Mouse (Mus musculus) midbrain, embryonic 12.5 days (tissue): ENCODE results near the gene Oxnad1. TPM values are rescaled to one million over a fixed set of nuclear protein-coding genes. Genes with fewer than 3 reads are reported as not detected.
"Not testable (repeated sequence)": the region's sequence is repeated elsewhere in the genome, so short reads cannot be mapped to it uniquely, and the experiment has no call there.

Source experiments
- ATAC-seq: fragments of 200-750 bp; cut with Nextera tagmentation; 2 replicates; pipeline ENCODE4 v1.8.0; 2017; ENCODE audit warnings: low read depth, moderate TSS enrichment, moderate library complexity; ENCODE audit not compliant: low FRiP score
- H3K27ac ChIP-seq: fragments of 300-500 bp; sonication (generic); replicated peaks from 2 replicates; pipeline ENCODE4 v1.5.1; 2016; ENCODE audit warnings: mild to moderate bottlenecking
- H3K27me3 ChIP-seq: fragments of 300-500 bp; sonication (generic); 2 replicates; pipeline ENCODE4 v1.6.1; 2016; ENCODE audit warnings: mild to moderate bottlenecking
- H3K36me3 ChIP-seq: fragments of 300-500 bp; sonication (generic); 2 replicates; pipeline ENCODE4 v1.6.1; 2016
- H3K4me1 ChIP-seq: fragments of 300-500 bp; sonication (generic); 2 replicates; pipeline ENCODE4 v1.6.1; 2016
- H3K4me2 ChIP-seq: fragments of 300-500 bp; sonication (generic); replicated peaks from 2 replicates; pipeline ENCODE4 v1.6.1; 2016; ENCODE audit warnings: mild to moderate bottlenecking, moderate library complexity
- H3K4me3 ChIP-seq: fragments of 300-500 bp; sonication (generic); 2 replicates; pipeline ENCODE4 v1.5.1; 2016; ENCODE audit warnings: mild to moderate bottlenecking
- H3K9ac ChIP-seq: fragments of 300-500 bp; sonication (generic); replicated peaks from 2 replicates; pipeline ENCODE4 v1.6.1; 2016; ENCODE audit warnings: mild to moderate bottlenecking, moderate library complexity
- H3K9me3 ChIP-seq: fragments of 300-500 bp; sonication (generic); 2 replicates; pipeline ENCODE4 v1.6.1; 2016; ENCODE audit warnings: mild to moderate bottlenecking
- WGBS: fragments of 180-500 bp; shearing (Covaris S2); methylation state at CpG from one replicate; pipeline ENCODE4 v1.1.7; 2016; 5-methylcytosine and 5-hydroxymethylcytosine counted together
- polyA plus RNA-seq: library from polyadenylated mRNA; unstranded; fragments of >200 nt; fragmentation: Nextera tagmentation; extraction: Ambion mirVana; gene quantifications from 2 replicates; pipeline ENCODE4 v1.2.1, GENCODE M21; 2016

The Oxnad1 gene
- polyA plus RNA-seq, 1 experiment from 2014 or later, result 23.0 TPM

DNA sequence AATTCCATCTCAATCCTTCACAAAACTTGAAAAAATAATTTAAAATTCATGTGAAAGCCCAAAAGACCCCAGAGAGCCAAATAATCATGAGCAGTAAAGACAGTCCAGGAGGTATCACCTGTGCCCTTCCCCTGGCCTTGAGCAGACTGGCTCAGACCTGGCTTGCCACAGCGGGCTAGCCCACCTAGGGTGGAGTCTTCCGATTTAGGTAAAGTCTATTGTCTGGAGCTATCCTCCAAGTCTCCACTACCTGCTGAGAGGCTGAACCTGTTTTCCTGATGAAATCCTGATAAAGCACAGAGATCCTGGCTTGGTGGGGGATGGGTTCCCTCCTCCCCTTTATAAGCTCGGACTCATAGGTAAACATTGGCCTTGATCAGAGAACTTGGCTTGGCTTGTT, 39.1 kb downstream of the Oxnad1 start:
- no peak overlapping the region for H3K4me3 ChIP-seq
- no peak overlapping the region for H3K9ac ChIP-seq
- H3K27ac ChIP-seq, result no peak overlapping the region
- H3K4me1 ChIP-seq, result no peaks in the 10 kb centered on the region
- no peak overlapping the region for H3K4me2 ChIP-seq
- whole genome bisulfite sequencing, result 50% methylated on average over 3 of the region's 3 CpGs
- no peaks in the 10 kb centered on the region for H3K27me3 ChIP-seq
- no peak for ATAC-seq
- no peaks in the 10 kb centered on the region for H3K36me3 ChIP-seq
- H3K9me3 ChIP-seq, result no peaks in the 10 kb centered on the region

- H3K9me3 ChIP-seq, H3K4me1 ChIP-seq, H3K9ac ChIP-seq, H3K27me3 ChIP-seq, H3K36me3 ChIP-seq, H3K27ac ChIP-seq, ATAC-seq, H3K4me3 ChIP-seq, H3K4me2 ChIP-seq: not testable (repeated sequence)
- WGBS, result 85% methylated on average over 5 of the region's 5 CpGs
Measured at GRCm38 (mm10) chr14:32125256-32125655, 40.1 kb downstream of the Oxnad1 start.

- whole genome bisulfite sequencing, result 87% methylated on average over 5 of the region's 5 CpGs
Measured at GRCm38 (mm10) chr14:32128409-32128808, 43.2 kb downstream of the Oxnad1 start.

DNA sequence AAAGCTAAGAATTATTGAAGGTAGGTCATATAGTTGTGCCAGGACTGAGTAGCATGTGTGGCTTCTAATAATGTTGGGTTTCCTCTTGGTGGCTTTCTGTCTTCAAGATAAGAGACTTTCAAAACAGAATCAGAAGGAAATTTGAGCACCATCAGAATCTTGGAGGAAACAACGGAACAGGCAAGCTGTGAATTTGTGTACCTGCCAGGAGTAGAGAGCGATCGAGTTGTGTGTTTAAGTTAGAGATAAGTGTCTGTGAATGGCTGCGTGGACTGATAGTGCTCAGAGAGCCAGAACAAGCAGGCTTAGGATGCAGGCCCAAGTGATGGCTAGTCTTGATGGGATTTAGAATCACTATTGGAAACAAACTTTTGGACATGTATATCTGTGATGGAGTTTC, 46.7 kb downstream of the Oxnad1 start:
- H3K4me1 ChIP-seq, result no peaks in the 10 kb centered on the region
- no peak overlapping the region for H3K4me3 ChIP-seq
- no peaks in the 10 kb centered on the region for H3K27me3 ChIP-seq
- no peaks in the 10 kb centered on the region for H3K36me3 ChIP-seq
- no peak overlapping the region for H3K4me2 ChIP-seq
- no peak overlapping the region for H3K9ac ChIP-seq
- H3K9me3 ChIP-seq, result no peaks in the 10 kb centered on the region
- WGBS, result 87% methylated on average over 4 of the region's 4 CpGs
- H3K27ac ChIP-seq, result no peak overlapping the region
- no peak for ATAC-seq

More at GRCm38 (mm10) chr14:32128409-32128808, 43.2 kb downstream of the Oxnad1 start:
- no peak overlapping the region for H3K27ac ChIP-seq
- H3K9me3 ChIP-seq, result no peaks in the 10 kb centered on the region
- no peak for ATAC-seq
- no peak overlapping the region for H3K4me3 ChIP-seq
- H3K4me1 ChIP-seq, result no peaks in the 10 kb centered on the region
- H3K9ac ChIP-seq, result no peak overlapping the region
- no peaks in the 10 kb centered on the region for H3K36me3 ChIP-seq
- H3K27me3 ChIP-seq, result no peaks in the 10 kb centered on the region
- H3K4me2 ChIP-seq, result no peak overlapping the region

DNA sequence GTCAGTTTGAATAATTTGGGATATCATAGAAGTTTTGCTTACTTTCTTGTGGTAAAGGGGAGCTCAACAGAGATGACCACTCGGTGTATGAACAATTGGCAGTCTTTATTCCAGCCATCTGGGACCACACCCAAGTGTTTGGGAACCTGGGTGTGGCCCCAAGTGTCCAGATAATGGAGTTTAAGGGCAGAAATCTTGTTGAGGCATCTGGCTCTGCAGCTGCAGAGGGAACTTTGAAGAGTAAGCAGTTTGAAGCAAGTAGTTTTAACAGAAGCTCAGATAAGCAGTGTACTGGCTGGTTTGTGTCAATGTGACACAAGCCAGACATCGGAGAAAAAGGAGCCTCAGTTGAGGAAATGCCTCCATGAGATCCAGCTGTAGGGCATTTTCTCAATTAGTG, 49.1 kb downstream of the Oxnad1 start:
- ATAC-seq, result no peak

DNA sequence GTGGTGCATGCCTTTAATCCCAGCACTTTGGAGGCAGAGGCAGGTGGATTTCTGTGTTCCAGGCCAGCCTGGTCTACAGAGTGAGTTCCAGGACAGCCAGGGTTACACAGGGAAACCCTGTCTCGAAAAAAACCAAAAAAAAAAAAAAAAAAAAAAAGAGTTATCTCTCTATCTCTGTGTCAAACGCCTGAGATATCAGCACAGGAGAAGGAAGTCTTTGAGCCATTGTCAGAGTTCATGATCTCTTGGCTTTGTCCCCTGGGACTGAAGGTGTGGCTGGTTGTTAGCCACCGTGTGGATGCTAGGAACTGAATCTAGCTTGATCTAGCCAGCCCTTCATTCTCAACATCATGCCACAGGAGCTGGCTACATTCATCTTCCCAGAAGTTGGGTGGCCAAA, 51.3 kb downstream of the Oxnad1 start:
- 57% methylated on average over 3 of the region's 3 CpGs for WGBS
- H3K36me3 ChIP-seq, H3K9me3 ChIP-seq: not testable (repeated sequence)

More for the DNA sequence above, 49.1 kb downstream of the Oxnad1 start:
- Histone ChIP-seq H3K4me1 (no peaks in the 10 kb centered on the region), H3K27ac (no peak overlapping the region), H3K4me3 (no peak overlapping the region), H3K4me2 (no peak overlapping the region), H3K27me3 (no peaks in the 10 kb centered on the region), H3K9ac (no peak overlapping the region), H3K9me3 (no peaks in the 10 kb centered on the region), H3K36me3 (no peaks in the 10 kb centered on the region)
- 77% methylated on average over 2 of the region's 2 CpGs for WGBS

GRCm38 (mm10) chr14:32140359-32140965, 55.3 kb downstream of the Oxnad1 start:
- Histone ChIP-seq H3K4me2 (no peak overlapping the region), H3K36me3 (no peaks in the 10 kb centered on the region), H3K9me3 (no peaks in the 10 kb centered on the region), H3K9ac (no peak overlapping the region), H3K27me3 (no peaks in the 10 kb centered on the region), H3K4me3 (no peak overlapping the region), H3K4me1 (no peaks in the 10 kb centered on the region), H3K27ac (no peak overlapping the region)
- WGBS, result 70% methylated on average over 5 of the region's 5 CpGs
- no peak for ATAC-seq

More for the DNA sequence above, 51.3 kb downstream of the Oxnad1 start:
- not testable (repeated sequence) for ATAC-seq, H3K9ac ChIP-seq, H3K27me3 ChIP-seq, H3K27ac ChIP-seq, H3K4me3 ChIP-seq, H3K4me2 ChIP-seq, H3K4me1 ChIP-seq

DNA sequence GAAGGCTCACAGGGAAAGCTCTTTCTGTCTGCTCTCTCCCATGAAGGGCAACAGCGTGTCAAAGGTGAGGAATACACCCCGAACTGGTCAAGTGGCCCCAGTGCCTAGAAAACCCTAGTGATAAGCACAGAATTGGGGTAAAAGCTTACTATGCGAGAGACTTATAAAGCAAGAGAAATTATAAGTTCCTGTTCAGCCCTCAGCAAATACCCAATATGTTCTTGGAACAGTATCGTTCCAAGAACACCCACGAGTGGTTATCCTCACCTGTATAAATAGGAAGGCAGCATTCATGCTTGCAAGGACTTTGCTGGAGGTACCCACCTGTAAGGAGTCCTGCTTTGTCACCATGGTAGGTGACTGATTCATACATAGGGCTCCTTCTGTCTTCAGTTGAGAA, 56.5 kb downstream of the Oxnad1 start, which contains the start of gene Msmb:
Gene Msmb, plus strand, starts transcription at position 301 of the 400 bp plus-strand sequence.
- no peaks in the 10 kb centered on the region for H3K36me3 ChIP-seq
- no peak for ATAC-seq
- H3K27me3 ChIP-seq, result no peaks in the 10 kb centered on the region
- H3K27ac ChIP-seq, result no peak within 1 kb of the TSS
- no peaks in the 10 kb centered on the region for H3K4me1 ChIP-seq
- H3K9ac ChIP-seq, result no peak within 1 kb of the TSS
- no peak within 1 kb of the TSS for H3K4me2 ChIP-seq
- no peak within 1 kb of the TSS for H3K4me3 ChIP-seq
- H3K9me3 ChIP-seq, result no peaks in the 10 kb centered on the region
- WGBS, result 87% methylated on average over 5 of the region's 5 CpGs

- no peaks in the 10 kb centered on the region for H3K27me3 ChIP-seq
- no peak overlapping the region for H3K27ac ChIP-seq
- no peak overlapping the region for H3K4me3 ChIP-seq
- H3K9ac ChIP-seq, result no peak overlapping the region
- no peak for ATAC-seq
- H3K36me3 ChIP-seq, result no peaks in the 10 kb centered on the region
- no peaks in the 10 kb centered on the region for H3K4me1 ChIP-seq
- 0 out of 2 replicates have a peak, but pooled peaks cover 3% of the 10 kb centered on the region for H3K9me3 ChIP-seq
- H3K4me2 ChIP-seq, result no peak overlapping the region
Measured at GRCm38 (mm10) chr14:32144734-32145133, 59.6 kb downstream of the Oxnad1 start.

GRCm38 (mm10) chr14:32145401-32145800, 60.2 kb downstream of the Oxnad1 start:
- no peak overlapping the region for H3K27ac ChIP-seq
- H3K27me3 ChIP-seq, result no peaks in the 10 kb centered on the region
- WGBS, result 76% methylated on average over 4 of the region's 4 CpGs
- no peak overlapping the region for H3K9ac ChIP-seq
- 0 out of 2 replicates have a peak, but pooled peaks cover 3% of the 10 kb centered on the region for H3K9me3 ChIP-seq
- ATAC-seq, result no peak
- no peaks in the 10 kb centered on the region for H3K36me3 ChIP-seq
- no peaks in the 10 kb centered on the region for H3K4me1 ChIP-seq
- H3K4me2 ChIP-seq, result no peak overlapping the region
- no peak overlapping the region for H3K4me3 ChIP-seq

DNA sequence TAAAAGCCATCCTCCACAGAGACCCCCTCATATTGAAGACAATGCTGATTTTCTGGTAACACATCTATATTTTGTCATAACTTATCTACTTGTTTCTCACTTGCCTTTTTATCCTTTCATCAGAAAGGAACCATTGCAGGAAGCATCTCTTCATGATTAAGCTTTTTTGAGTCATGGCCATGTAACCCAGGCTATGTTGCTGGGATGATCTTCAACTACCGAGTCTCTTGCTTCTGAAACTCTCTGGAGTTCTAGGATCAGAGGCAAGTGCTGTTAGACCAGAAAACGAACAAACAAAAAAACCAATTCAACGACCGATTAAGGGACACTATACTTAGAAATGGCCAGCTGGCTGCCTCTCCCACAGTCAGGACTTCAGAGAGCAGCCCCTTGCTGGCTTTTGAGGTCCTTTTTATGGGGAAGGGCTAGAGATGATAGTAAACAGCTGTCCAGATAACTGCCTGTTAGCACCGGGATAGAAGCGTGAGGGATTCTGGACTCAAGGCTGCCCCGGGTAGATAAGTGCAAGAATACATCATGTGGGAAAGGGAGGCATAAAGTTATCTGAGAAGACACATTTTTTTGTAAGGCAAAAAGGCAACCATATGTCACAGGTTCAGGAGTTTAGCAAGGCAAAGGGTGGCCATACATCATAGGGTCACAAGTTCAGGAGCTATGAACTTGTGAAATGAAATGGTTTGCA, 60.8 kb downstream of the Oxnad1 start:
- H3K27ac ChIP-seq, result no peak overlapping the region
- 87% methylated on average over 7 of the region's 7 CpGs for WGBS
- ATAC-seq, result no peak

GRCm38 (mm10) chr14:32146578-32146977, 61.4 kb downstream of the Oxnad1 start:
- no peaks in the 10 kb centered on the region for H3K27me3 ChIP-seq
- 80% methylated on average over 2 of the region's 2 CpGs for WGBS
- no peaks in the 10 kb centered on the region for H3K4me1 ChIP-seq
- H3K36me3 ChIP-seq, result no peaks in the 10 kb centered on the region
- ATAC-seq, result no peak
- H3K4me3 ChIP-seq, result no peak overlapping the region
- no peak overlapping the region for H3K27ac ChIP-seq
- H3K4me2 ChIP-seq, result no peak overlapping the region
- H3K9me3 ChIP-seq, result 0 out of 2 replicates have a peak, but pooled peaks cover 3% of the 10 kb centered on the region
- no peak overlapping the region for H3K9ac ChIP-seq

More for the DNA sequence above, 60.8 kb downstream of the Oxnad1 start:
- H3K9ac ChIP-seq, result no peak overlapping the region
- H3K4me1 ChIP-seq, result no peaks in the 10 kb centered on the region
- H3K4me3 ChIP-seq, result no peak overlapping the region
- no peak overlapping the region for H3K4me2 ChIP-seq
- H3K27me3 ChIP-seq, result no peaks in the 10 kb centered on the region
- H3K36me3 ChIP-seq, result no peaks in the 10 kb centered on the region
- H3K9me3 ChIP-seq, result 0 out of 2 replicates have a peak, but pooled peaks cover 3% of the 10 kb centered on the region
